Mouse (Mus musculus): ENCODE results near the gene Krt5.

GRCm38 (mm10) chr15:101699866-101700265 lies 12.8 kb downstream of the Krt5 start:
- TF ChIP-seq POLR2A (IDR thresholded peaks at IDR 0.05; ENCODE audit: insufficient read depth, low read depth, low read length) = no peak
- no peak for TF ChIP-seq CTCF (IDR thresholded peaks at IDR 0.05; ENCODE audit: insufficient read depth, low read depth, low read length)
